Mouse (Mus musculus) midbrain, embryonic 13.5 days (tissue): Measurements from ENCODE around the gene Hist1h4a. TPM values are rescaled to one million over a fixed set of nuclear protein-coding genes. Genes with fewer than 3 reads are reported as not detected.
"Not testable (repeated sequence)": the region's sequence is repeated elsewhere in the genome, so short reads cannot be mapped to it uniquely, and the experiment has no call there.

ENCODE experiments used
- ATAC-seq: fragments of 200-750 bp; cut with Nextera tagmentation; 2 replicates; pipeline ENCODE4 v1.8.0; 2017; ENCODE audit warnings: mild to moderate bottlenecking, moderate TSS enrichment, moderate library complexity
- H3K27ac ChIP-seq: fragments of 300-500 bp; sonication (generic); 2 replicates; pipeline ENCODE4 v1.5.1; 2015; ENCODE audit warnings: inconsistent platforms, mild to moderate bottlenecking, moderate library complexity
- H3K27me3 ChIP-seq: fragments of 300-500 bp; sonication (generic); 2 replicates; pipeline ENCODE4 v1.6.1; 2015; ENCODE audit warnings: mild to moderate bottlenecking, inconsistent platforms
- H3K36me3 ChIP-seq: fragments of 300-500 bp; sonication (generic); 2 replicates; pipeline ENCODE4 v1.6.1; 2015; ENCODE audit warnings: mild to moderate bottlenecking, inconsistent platforms
- H3K4me1 ChIP-seq: fragments of 300-500 bp; sonication (generic); replicated peaks from 2 replicates; pipeline ENCODE4 v1.6.1; 2015; ENCODE audit warnings: inconsistent platforms
- H3K4me2 ChIP-seq: fragments of 300-500 bp; sonication (generic); replicated peaks from 2 replicates; pipeline ENCODE4 v1.6.1; 2015; ENCODE audit warnings: moderate library complexity, mild to moderate bottlenecking, inconsistent platforms
- H3K4me3 ChIP-seq: fragments of 300-500 bp; sonication (generic); replicated peaks from 2 replicates; pipeline ENCODE4 v1.5.1; 2015; ENCODE audit warnings: mild to moderate bottlenecking, inconsistent platforms
- H3K9ac ChIP-seq: fragments of 300-500 bp; sonication (generic); replicated peaks from 2 replicates; pipeline ENCODE4 v1.6.1; 2015; ENCODE audit warnings: mild to moderate bottlenecking, inconsistent platforms
- H3K9me3 ChIP-seq: fragments of 300-500 bp; sonication (generic); 2 replicates; pipeline ENCODE4 v1.6.1; 2016; ENCODE audit warnings: mild to moderate bottlenecking, inconsistent platforms
- WGBS: fragments of 180-500 bp; shearing (Covaris S2); methylation state at CpG from one replicate; pipeline ENCODE4 v1.1.7; 2015; 5-methylcytosine and 5-hydroxymethylcytosine counted together
- polyA plus RNA-seq: library from polyadenylated mRNA; unstranded; fragments of >200 nt; fragmentation: Nextera tagmentation; extraction: Ambion mirVana; gene quantifications from 2 replicates; pipeline ENCODE4 v1.2.1, GENCODE M21; 2015

Gene Hist1h4a
- polyA plus RNA-seq, 1 experiment from 2014 or later: 0.57 TPM

GRCm38 (mm10) chr13:23764324-23765171 lies 3.5 kb upstream of the Hist1h4a start:
- Histone ChIP-seq H3K4me3 (peak overlapping the region; percentile 59), H3K4me1 (peaks cover 30% of the 10 kb centered on the region), H3K9ac (peak overlapping the region; percentile 74), H3K27ac (peak overlapping the region; percentile 85), H3K36me3 (no peaks in the 10 kb centered on the region), H3K27me3 (no peaks in the 10 kb centered on the region), H3K4me2 (peak overlapping the region; percentile 87), H3K9me3 (no peaks in the 10 kb centered on the region)
- no peak for ATAC-seq
- 26% methylated on average over 12 of the region's 12 CpGs for WGBS

- H3K4me2 ChIP-seq: peak within 1 kb of the TSS; percentile 87
- WGBS: 2% methylated on average over 34 of the region's 34 CpGs
- H3K4me1 ChIP-seq: peaks cover 30% of the 10 kb centered on the region
- peak within 1 kb of the TSS; percentile 59 for H3K4me3 ChIP-seq
- peak within 1 kb of the TSS; percentile 85 for H3K27ac ChIP-seq
- ATAC-seq: peak; percentile 68
- H3K9ac ChIP-seq: peak within 1 kb of the TSS; percentile 74
- H3K9me3 ChIP-seq: no peaks in the 10 kb centered on the region
- no peaks in the 10 kb centered on the region for H3K36me3 ChIP-seq
- no peaks in the 10 kb centered on the region for H3K27me3 ChIP-seq
Measured at GRCm38 (mm10) chr13:23763586-23764323, 2.7 kb upstream of the Hist1h4a start, which contains the start of gene Hist1h1a. Gene Hist1h1a, plus strand, starts transcription at chr13:23763666.

DNA sequence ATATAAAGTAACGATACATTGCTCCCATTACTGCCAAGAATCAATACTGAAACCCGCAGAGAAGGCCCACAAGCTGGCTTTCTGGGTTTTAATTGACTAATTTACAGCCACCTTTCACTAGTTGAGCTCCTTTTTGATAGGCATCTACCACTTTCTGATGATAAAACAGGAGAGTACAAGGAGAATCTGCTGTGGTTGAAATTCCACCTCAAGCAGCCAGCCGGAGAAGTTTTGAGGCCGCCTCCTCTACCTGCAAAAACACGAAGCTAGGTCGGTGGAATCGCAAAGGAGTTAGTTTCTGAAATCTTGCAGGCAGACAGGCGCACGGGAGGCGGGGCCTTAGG lies 2.2 kb upstream of the Hist1h4a start:
- Histone ChIP-seq H3K27ac (peak overlapping the region; percentile 85), H3K9ac (0 out of 2 replicates have a peak overlapping the region, but pooled peaks have one; percentile 11), H3K9me3 (no peaks in the 10 kb centered on the region), H3K4me1 (peaks cover 30% of the 10 kb centered on the region), H3K4me3 (peak overlapping the region; percentile 59), H3K27me3 (no peaks in the 10 kb centered on the region), H3K4me2 (peak overlapping the region; percentile 87), H3K36me3 (no peaks in the 10 kb centered on the region)
- 1% methylated on average over 10 of the region's 10 CpGs for WGBS
- no peak for ATAC-seq

GRCm38 (mm10) chr13:23761871-23762821 lies 1.1 kb upstream of the Hist1h4a start, which contains the start of gene Hist1h3a:
Gene Hist1h3a, minus strand, starts transcription at chr13:23762386.
- H3K36me3 ChIP-seq, H3K27me3 ChIP-seq, H3K9me3 ChIP-seq: not testable (repeated sequence)
- ATAC-seq: peak; percentile 62
- H3K4me2 ChIP-seq: peak within 1 kb of the TSS; percentile 87
- H3K27ac ChIP-seq: peak within 1 kb of the TSS; percentile 85
- under 1% methylated on average over 27 of the region's 52 CpGs for WGBS
- peaks cover 35% of the 10 kb centered on the region for H3K4me1 ChIP-seq
- H3K9ac ChIP-seq: peak within 1 kb of the TSS; percentile 61
- peak within 1 kb of the TSS; percentile 59 for H3K4me3 ChIP-seq

DNA sequence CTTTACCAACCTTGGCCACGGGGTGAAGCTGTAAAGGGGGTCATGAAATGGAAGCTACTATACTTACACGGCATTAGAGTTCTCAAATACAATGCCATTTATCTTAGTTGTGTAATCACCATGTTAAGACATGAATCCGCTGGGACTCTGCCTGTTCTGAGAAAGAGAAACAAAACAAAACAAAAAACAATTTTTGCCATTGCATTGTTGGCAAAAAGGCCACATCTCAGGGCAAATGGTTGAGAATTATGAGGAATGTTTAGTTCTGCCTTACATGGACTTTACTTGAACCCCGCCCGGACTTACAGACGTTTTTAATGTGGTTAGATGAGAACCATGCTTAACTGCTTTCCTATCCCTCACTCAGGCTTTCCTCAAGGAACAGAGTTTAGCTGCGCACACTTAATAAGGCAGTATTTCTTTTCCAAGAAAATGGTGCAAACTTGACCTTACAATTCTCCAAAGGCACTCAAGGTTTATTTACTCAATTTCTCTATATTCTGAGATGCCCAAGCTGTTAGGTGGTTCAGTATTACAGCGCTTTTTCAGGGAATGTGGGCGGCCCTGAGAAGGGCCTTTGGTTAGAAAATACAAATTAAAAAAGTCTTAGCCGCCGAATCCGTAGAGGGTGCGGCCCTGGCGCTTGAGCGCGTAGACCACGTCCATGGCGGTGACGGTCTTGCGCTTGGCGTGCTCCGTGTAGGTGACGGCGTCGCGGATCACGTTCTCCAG lies 624 bp downstream of the Hist1h4a start:
- no peak for ATAC-seq

GRCm38 (mm10) chr13:23759916-23760239 lies 1.2 kb downstream of the Hist1h4a start:
- ATAC-seq: no peak
- H3K27ac ChIP-seq: peak overlapping the region; percentile 84; the same call in 1 of the 2 replicates
- no peaks in the 10 kb centered on the region for H3K9me3 ChIP-seq
- 74% methylated on average over 1 of the region's 1 CpGs for WGBS
- no peaks in the 10 kb centered on the region for H3K27me3 ChIP-seq
- H3K4me1 ChIP-seq: peaks cover 35% of the 10 kb centered on the region
- H3K4me3 ChIP-seq: peak overlapping the region; percentile 59
- peak overlapping the region; percentile 87 for H3K4me2 ChIP-seq
- H3K9ac ChIP-seq: peak overlapping the region; percentile 66; the same call in 1 of the 2 replicates
- H3K36me3 ChIP-seq: no peaks in the 10 kb centered on the region

More for the DNA sequence above, 624 bp downstream of the Hist1h4a start:
- H3K9ac ChIP-seq: peak overlapping the region; percentile 66
- peak overlapping the region; percentile 87 for H3K4me2 ChIP-seq
- no peaks in the 10 kb centered on the region for H3K9me3 ChIP-seq
- H3K4me3 ChIP-seq: peak overlapping the region; percentile 59
- H3K27ac ChIP-seq: peak overlapping the region; percentile 84
- WGBS: 2% methylated on average over 22 of the region's 27 CpGs
- H3K36me3 ChIP-seq: no peaks in the 10 kb centered on the region
- peaks cover 35% of the 10 kb centered on the region for H3K4me1 ChIP-seq
- H3K27me3 ChIP-seq: no peaks in the 10 kb centered on the region

- ATAC-seq: no peak
- Histone ChIP-seq H3K4me1 (peaks cover 32% of the 10 kb centered on the region), H3K4me3 (no peak overlapping the region), H3K36me3 (no peaks in the 10 kb centered on the region), H3K27ac (no peak overlapping the region), H3K9ac (no peak overlapping the region), H3K4me2 (no peak overlapping the region), H3K9me3 (no peaks in the 10 kb centered on the region), H3K27me3 (no peaks in the 10 kb centered on the region)
- WGBS: 83% methylated on average over 3 of the region's 3 CpGs
Measured at GRCm38 (mm10) chr13:23759251-23759771, 1.7 kb downstream of the Hist1h4a start.

DNA sequence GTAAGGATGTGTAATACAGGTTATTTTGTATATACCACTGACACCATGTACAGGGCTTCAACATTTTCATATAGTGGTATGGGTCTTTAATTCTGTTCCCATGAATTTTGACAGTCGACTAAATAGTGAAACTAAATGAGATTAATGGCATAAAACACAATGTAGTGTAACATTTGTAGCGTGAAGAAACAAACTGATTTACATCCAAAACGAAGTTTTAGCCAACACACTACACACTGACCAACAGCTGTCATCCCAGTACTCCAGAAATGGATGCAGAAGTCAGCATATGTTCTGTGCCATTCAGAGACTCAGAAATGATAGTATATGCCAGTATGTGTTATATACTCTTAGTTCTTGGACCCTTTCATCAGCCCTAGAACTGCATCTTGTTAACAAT lies 3.1 kb downstream of the Hist1h4a start:
- no peak overlapping the region for H3K4me2 ChIP-seq
- no peaks in the 10 kb centered on the region for H3K27me3 ChIP-seq
- H3K36me3 ChIP-seq: no peaks in the 10 kb centered on the region
- H3K9ac ChIP-seq: no peak overlapping the region
- peaks cover 23% of the 10 kb centered on the region for H3K4me1 ChIP-seq
- H3K4me3 ChIP-seq: no peak overlapping the region
- 50% methylated on average over 3 of the region's 3 CpGs for WGBS
- no peak overlapping the region for H3K27ac ChIP-seq
- ATAC-seq: no peak
- no peaks in the 10 kb centered on the region for H3K9me3 ChIP-seq

- H3K4me3 ChIP-seq: peak overlapping the region; percentile 38
- 2% methylated on average over 19 of the region's 23 CpGs for WGBS
- H3K9ac ChIP-seq: peak overlapping the region; percentile 64
- H3K9me3 ChIP-seq: no peaks in the 10 kb centered on the region
- H3K27ac ChIP-seq: peak overlapping the region; percentile 82
- no peaks in the 10 kb centered on the region for H3K36me3 ChIP-seq
- H3K4me1 ChIP-seq: peaks cover 24% of the 10 kb centered on the region
- H3K27me3 ChIP-seq: no peaks in the 10 kb centered on the region
- peak overlapping the region; percentile 64 for H3K4me2 ChIP-seq
- ATAC-seq: peak; percentile 18; the same call in 1 of the 2 replicates
Measured at GRCm38 (mm10) chr13:23757211-23757773, 3.7 kb downstream of the Hist1h4a start.

- Histone ChIP-seq H3K36me3 (no peaks in the 10 kb centered on the region), H3K9me3 (no peaks in the 10 kb centered on the region), H3K4me1 (peaks cover 24% of the 10 kb centered on the region), H3K4me3 (peak within 1 kb of the TSS; percentile 38), H3K27ac (peak within 1 kb of the TSS; percentile 82), H3K9ac (peak within 1 kb of the TSS; percentile 64), H3K27me3 (no peaks in the 10 kb centered on the region), H3K4me2 (peak within 1 kb of the TSS; percentile 64)
- under 1% methylated on average over 17 of the region's 22 CpGs for WGBS
- ATAC-seq: peak; percentile 72
Measured at GRCm38 (mm10) chr13:23756790-23757189, 4.2 kb downstream of the Hist1h4a start, which contains the start of gene Hist1h4b. Gene Hist1h4b, plus strand, starts transcription at chr13:23757013.
